Mouse (Mus musculus): Measurements from ENCODE around the gene D6Ertd527e. TPM values are rescaled to one million over a fixed set of nuclear protein-coding genes. Genes with fewer than 3 reads are reported as not detected.

Gene D6Ertd527e
- not detected in 2 replicates for total RNA-seq (2014; rRNA removed)
- polyA plus RNA-seq (2015; fragmentation: Nextera tagmentation; extraction: Ambion mirVana): 0.07 and 0.10 TPM in 2 replicates

DNA sequence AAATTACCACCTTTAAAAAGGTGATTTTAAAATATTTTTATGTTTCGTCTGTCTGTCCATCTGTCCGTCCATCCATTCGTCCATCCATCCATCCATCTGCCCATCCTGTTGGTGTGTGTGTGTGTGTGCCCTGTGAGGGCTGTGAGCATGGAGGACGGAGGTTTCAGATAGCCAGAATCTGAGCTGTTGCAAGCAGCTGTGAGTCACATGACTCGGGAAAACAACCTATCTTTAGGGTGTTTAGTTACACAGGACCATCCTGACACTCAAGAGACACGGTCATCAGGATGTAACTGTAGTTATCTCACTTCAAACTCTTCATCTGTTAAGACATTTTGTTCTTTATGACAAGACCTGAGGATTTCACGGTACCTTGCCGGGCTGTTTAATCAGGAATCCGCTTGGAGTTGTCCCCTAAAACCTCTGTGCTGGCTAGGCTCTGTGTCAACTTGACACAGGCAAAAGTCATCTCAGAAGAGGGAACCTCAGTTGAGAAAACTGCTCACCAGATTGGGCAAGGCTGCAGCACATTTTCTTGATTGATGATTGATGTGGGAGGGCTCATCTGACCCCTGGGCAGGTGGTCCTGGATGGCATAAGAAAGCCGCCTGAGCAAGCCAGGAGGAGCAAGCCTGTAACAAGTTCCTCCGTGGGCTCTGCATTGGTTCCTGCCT lies at the start of gene D6Ertd527e:
Gene D6Ertd527e, plus strand, starts transcription at position 624 of the 674 bp plus-strand sequence.
- H3K4me3 ChIP-seq (ENCODE audit: low read depth, low read length): no peak within 1 kb of the TSS
- 91% methylated on average over 11 of the region's 11 CpGs for WGBS

DNA sequence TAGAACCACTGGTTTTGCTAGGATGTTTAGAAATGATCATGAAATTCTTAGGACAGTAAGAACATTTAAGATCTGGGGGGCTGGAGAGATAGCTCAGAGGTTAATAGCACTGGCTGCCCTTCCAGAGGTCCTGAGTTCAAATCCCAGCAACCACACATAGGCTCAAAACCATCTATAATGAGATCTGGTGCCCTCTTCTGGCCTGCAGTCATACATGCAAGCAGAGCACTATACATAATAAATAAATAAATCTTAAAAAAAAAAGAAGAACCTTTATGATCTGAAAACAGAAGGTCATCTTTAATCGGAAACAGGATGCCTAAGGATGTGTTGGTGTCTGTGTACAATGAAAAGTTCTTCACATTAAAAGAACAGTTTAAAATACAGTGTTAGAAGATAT lies 44.8 kb upstream of the D6Ertd527e start:
- no peak overlapping the region for H3K4me3 ChIP-seq (ENCODE audit: low read depth, low read length)
- H3K9ac ChIP-seq: no peak overlapping the region
- H3K36me3 ChIP-seq (ENCODE audit: insufficient read depth): peaks cover 78% of the 10 kb centered on the region
- peak; percentile 29; the same call in 1 of the 2 replicates for TF ChIP-seq CTCF (IDR thresholded peaks at IDR 0.05; ENCODE audit: low read depth)
- no peaks in the 10 kb centered on the region for H3K9me3 ChIP-seq (ENCODE audit: low read length)
- WGBS: 94% methylated on average over 1 of the region's 1 CpGs
- H3K4me1 ChIP-seq (ENCODE audit: insufficient read depth): no peaks in the 10 kb centered on the region
- no peak overlapping the region for H3K4me2 ChIP-seq (ENCODE audit: low read depth)
- no peak for DNase-seq
- no peaks in the 10 kb centered on the region for H3K27me3 ChIP-seq (ENCODE audit: insufficient read depth, low read length)
- no peak for ATAC-seq
- no peak overlapping the region for H3K27ac ChIP-seq (ENCODE audit: low read depth, low read length)

More for the DNA sequence above, at the start of gene D6Ertd527e:
- H3K27me3 ChIP-seq (ENCODE audit: insufficient read depth, low read length): no peaks in the 10 kb centered on the region
- no peak within 1 kb of the TSS for H3K27ac ChIP-seq (ENCODE audit: low read depth, low read length)
- H3K36me3 ChIP-seq (ENCODE audit: insufficient read depth): no peaks in the 10 kb centered on the region
- ATAC-seq (no peak), DNase-seq (no peak)
- no peak for TF ChIP-seq CTCF (IDR thresholded peaks at IDR 0.05; ENCODE audit: low read depth)
- no peaks in the 10 kb centered on the region for H3K9me3 ChIP-seq (ENCODE audit: low read length)
- no peak within 1 kb of the TSS for H3K4me2 ChIP-seq (ENCODE audit: low read depth)
- no peak within 1 kb of the TSS for H3K9ac ChIP-seq
- H3K4me1 ChIP-seq (ENCODE audit: insufficient read depth): peaks cover 9% of the 10 kb centered on the region

GRCm38 (mm10) chr6:87063586-87063985 lies 41.0 kb upstream of the D6Ertd527e start:
- H3K9ac ChIP-seq: no peak overlapping the region
- ATAC-seq (no peak), DNase-seq (no peak)
- no peaks in the 10 kb centered on the region for H3K4me1 ChIP-seq (ENCODE audit: insufficient read depth)
- no peak overlapping the region for H3K4me3 ChIP-seq (ENCODE audit: low read depth, low read length)
- H3K9me3 ChIP-seq (ENCODE audit: low read length): no peaks in the 10 kb centered on the region
- 96% methylated on average over 4 of the region's 4 CpGs for whole genome bisulfite sequencing
- H3K27ac ChIP-seq (ENCODE audit: low read depth, low read length): no peak overlapping the region
- no peaks in the 10 kb centered on the region for H3K27me3 ChIP-seq (ENCODE audit: insufficient read depth, low read length)
- no peak for TF ChIP-seq CTCF (IDR thresholded peaks at IDR 0.05; ENCODE audit: low read depth)
- H3K36me3 ChIP-seq (ENCODE audit: insufficient read depth): peaks cover 69% of the 10 kb centered on the region
- no peak overlapping the region for H3K4me2 ChIP-seq (ENCODE audit: low read depth)

GRCm38 (mm10) chr6:87068209-87068608 lies 36.3 kb upstream of the D6Ertd527e start:
- H3K4me2 ChIP-seq (ENCODE audit: low read depth): no peak overlapping the region
- no peaks in the 10 kb centered on the region for H3K9me3 ChIP-seq (ENCODE audit: low read length)
- ATAC-seq: no peak
- no peaks in the 10 kb centered on the region for H3K27me3 ChIP-seq (ENCODE audit: insufficient read depth, low read length)
- no peak for DNase-seq
- no peak overlapping the region for H3K4me3 ChIP-seq (ENCODE audit: low read depth, low read length)
- TF ChIP-seq CTCF (IDR thresholded peaks at IDR 0.05; ENCODE audit: low read depth): no peak
- H3K9ac ChIP-seq: no peak overlapping the region
- 91% methylated on average over 2 of the region's 2 CpGs for WGBS
- H3K27ac ChIP-seq (ENCODE audit: low read depth, low read length): no peak overlapping the region
- no peaks in the 10 kb centered on the region for H3K4me1 ChIP-seq (ENCODE audit: insufficient read depth)
- H3K36me3 ChIP-seq (ENCODE audit: insufficient read depth): peaks cover 66% of the 10 kb centered on the region

- 91% methylated on average over 7 of the region's 7 CpGs for WGBS
- no peak for TF ChIP-seq CTCF (IDR thresholded peaks at IDR 0.05; ENCODE audit: low read depth)
- Histone ChIP-seq H3K27ac (ENCODE audit: low read depth, low read length) (no peak overlapping the region), H3K27me3 (ENCODE audit: insufficient read depth, low read length) (no peaks in the 10 kb centered on the region), H3K36me3 (ENCODE audit: insufficient read depth) (peaks cover 67% of the 10 kb centered on the region), H3K9me3 (ENCODE audit: low read length) (no peaks in the 10 kb centered on the region), H3K4me3 (ENCODE audit: low read depth, low read length) (no peak overlapping the region), H3K4me2 (ENCODE audit: low read depth) (no peak overlapping the region), H3K9ac (no peak overlapping the region), H3K4me1 (ENCODE audit: insufficient read depth) (no peaks in the 10 kb centered on the region)
- no peak for DNase-seq
- no peak for ATAC-seq
These were observed 35.2 kb upstream of the D6Ertd527e start for GRCm38 (mm10) chr6:87069195-87069900.

DNA sequence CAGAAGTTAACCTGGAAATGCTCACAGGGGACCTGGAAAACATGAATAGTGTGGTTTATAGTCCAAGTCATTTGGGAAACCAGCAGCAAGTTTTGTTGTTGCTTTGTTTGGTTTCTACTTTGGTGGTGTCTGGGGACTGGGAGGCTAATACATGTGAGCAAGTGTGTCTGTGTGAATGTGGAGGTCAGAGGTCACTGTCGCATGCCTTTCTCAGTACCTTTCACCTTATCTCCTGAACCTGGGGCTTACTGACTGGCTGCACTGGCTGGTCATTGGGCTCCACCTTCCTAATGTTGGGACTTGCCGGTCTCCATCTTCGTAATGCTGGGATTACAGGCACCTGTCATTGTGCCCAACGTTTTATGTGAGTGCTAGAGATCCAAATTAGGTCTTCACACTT lies 33.9 kb upstream of the D6Ertd527e start:
- peaks cover 56% of the 10 kb centered on the region for H3K36me3 ChIP-seq (ENCODE audit: insufficient read depth)
- no peak for TF ChIP-seq CTCF (IDR thresholded peaks at IDR 0.05; ENCODE audit: low read depth)
- H3K4me2 ChIP-seq (ENCODE audit: low read depth): no peak overlapping the region
- ATAC-seq: no peak
- DNase-seq: no peak
- H3K9me3 ChIP-seq (ENCODE audit: low read length): no peaks in the 10 kb centered on the region
- no peak overlapping the region for H3K9ac ChIP-seq
- H3K27me3 ChIP-seq (ENCODE audit: insufficient read depth, low read length): no peaks in the 10 kb centered on the region
- H3K4me3 ChIP-seq (ENCODE audit: low read depth, low read length): no peak overlapping the region
- WGBS: 95% methylated on average over 4 of the region's 4 CpGs
- no peak overlapping the region for H3K27ac ChIP-seq (ENCODE audit: low read depth, low read length)
- no peaks in the 10 kb centered on the region for H3K4me1 ChIP-seq (ENCODE audit: insufficient read depth)

- no peaks in the 10 kb centered on the region for H3K27me3 ChIP-seq (ENCODE audit: insufficient read depth, low read length)
- no peaks in the 10 kb centered on the region for H3K4me1 ChIP-seq (ENCODE audit: insufficient read depth)
- no peak overlapping the region for H3K9ac ChIP-seq
- no peak for DNase-seq
- H3K4me3 ChIP-seq (ENCODE audit: low read depth, low read length): no peak overlapping the region
- H3K4me2 ChIP-seq (ENCODE audit: low read depth): no peak overlapping the region
- no peak for ATAC-seq
- no peaks in the 10 kb centered on the region for H3K9me3 ChIP-seq (ENCODE audit: low read length)
- no peak overlapping the region for H3K27ac ChIP-seq (ENCODE audit: low read depth, low read length)
- no peak for TF ChIP-seq CTCF (IDR thresholded peaks at IDR 0.05; ENCODE audit: low read depth)
- WGBS: 92% methylated on average over 4 of the region's 4 CpGs
- H3K36me3 ChIP-seq (ENCODE audit: insufficient read depth): peaks cover 62% of the 10 kb centered on the region
These were observed 31.8 kb upstream of the D6Ertd527e start for GRCm38 (mm10) chr6:87072759-87073158.

Data from forebrain, postnatal 0 days (tissue).